Mouse (Mus musculus) stomach, postnatal 0 days (tissue): ENCODE data around the gene Batf3. TPM values are rescaled to one million over a fixed set of nuclear protein-coding genes. Genes with fewer than 3 reads are reported as not detected.

Source experiments
- ATAC-seq: fragments of 200-750 bp; cut with Nextera tagmentation; 2 replicates; pipeline ENCODE4 v1.8.0; 2017; ENCODE audit not compliant: low FRiP score, low TSS enrichment
- DNase-seq: peaks from one replicate; pipeline ENCODE4 v3.0.0-alpha.2; 2016; ENCODE audit warnings: low spot score
- H3K27ac ChIP-seq: fragments of 300-500 bp; sonication (generic); replicated peaks from 2 replicates; pipeline ENCODE4 v1.5.1; 2014; ENCODE audit warnings: mild to moderate bottlenecking, control low read depth
- H3K27me3 ChIP-seq: fragments of 300-500 bp; sonication (generic); 2 replicates; pipeline ENCODE4 v1.6.1; 2014; ENCODE audit warnings: low read length; ENCODE audit not compliant: control insufficient read depth, insufficient read depth
- H3K36me3 ChIP-seq: fragments of 300-500 bp; sonication (generic); 2 replicates; pipeline ENCODE4 v1.6.1; 2014; ENCODE audit warnings: low read length, mixed read lengths; ENCODE audit not compliant: control insufficient read depth, insufficient read depth
- H3K4me1 ChIP-seq: fragments of 300-500 bp; sonication (generic); replicated peaks from 2 replicates; pipeline ENCODE4 v1.6.1; 2014; ENCODE audit warnings: antibody characterized with exemption; ENCODE audit not compliant: control insufficient read depth, insufficient read depth
- H3K4me2 ChIP-seq: fragments of 300-500 bp; sonication (generic); replicated peaks from 2 replicates; pipeline ENCODE4 v1.6.1; 2014; ENCODE audit warnings: low read depth, mild to moderate bottlenecking, control low read depth, moderate library complexity
- H3K4me3 ChIP-seq: fragments of 300-500 bp; sonication (generic); 2 replicates; pipeline ENCODE4 v1.5.1; 2014; ENCODE audit warnings: low read depth, low read length, control low read depth
- H3K9ac ChIP-seq: fragments of 300-500 bp; sonication (generic); 2 replicates; pipeline ENCODE4 v1.6.1; 2014; ENCODE audit warnings: mild to moderate bottlenecking, low read length, control low read depth, mixed read lengths
- H3K9me3 ChIP-seq: fragments of 300-500 bp; sonication (generic); 2 replicates; pipeline ENCODE4 v1.6.1; 2016; ENCODE audit warnings: low read length; ENCODE audit not compliant: control insufficient read depth
- CTCF ChIP-seq: IDR thresholded peaks from 2 replicates; pipeline ENCODE4 v1.5.1; 2016; ENCODE audit warnings: antibody characterized with exemption, low read depth, mild to moderate bottlenecking, moderate library complexity
- EP300 ChIP-seq: optimal IDR thresholded peaks from 2 replicates; pipeline ENCODE3; 2016; ENCODE audit warnings: antibody characterized with exemption
- WGBS: fragments of 180-500 bp; shearing (Covaris S2); extraction: QIAGEN DNeasy Blood & Tissue Kit; methylation state at CpG from one replicate; pipeline ENCODE4 v1.1.7; 2014; 5-methylcytosine and 5-hydroxymethylcytosine counted together
- polyA plus RNA-seq: library from polyadenylated mRNA; unstranded; fragments of >200 nt; fragmentation: Nextera tagmentation; extraction: Ambion mirVana; gene quantifications from 2 replicates; pipeline ENCODE4 v1.2.1, GENCODE M21; 2015

Batf3 gene
- polyA plus RNA-seq, 1 experiment from 2014 or later = 5.7 TPM

- 89% methylated on average over 4 of the region's 4 CpGs for WGBS
- no peak overlapping the region for H3K27ac ChIP-seq
Measured at GRCm38 (mm10) chr1:191070259-191070658, 27.4 kb upstream of the Batf3 start.

GRCm38 (mm10) chr1:191071613-191072012 lies 26.0 kb upstream of the Batf3 start:
- H3K4me1 ChIP-seq = no peaks in the 10 kb centered on the region
- no peak for ATAC-seq
- no peak overlapping the region for H3K9ac ChIP-seq
- TF ChIP-seq CTCF = no peak
- no peaks in the 10 kb centered on the region for H3K9me3 ChIP-seq
- DNase-seq = no peak
- no peaks in the 10 kb centered on the region for H3K27me3 ChIP-seq
- no peak overlapping the region for H3K4me3 ChIP-seq
- H3K4me2 ChIP-seq = no peak overlapping the region
- 83% methylated on average over 6 of the region's 6 CpGs for WGBS
- H3K27ac ChIP-seq = no peak overlapping the region
- H3K36me3 ChIP-seq = peaks cover 5% of the 10 kb centered on the region

More at GRCm38 (mm10) chr1:191070259-191070658, 27.4 kb upstream of the Batf3 start:
- Histone ChIP-seq H3K4me2 (no peak overlapping the region), H3K9ac (no peak overlapping the region), H3K36me3 (peaks cover 5% of the 10 kb centered on the region), H3K4me3 (no peak overlapping the region), H3K9me3 (no peaks in the 10 kb centered on the region), H3K27me3 (no peaks in the 10 kb centered on the region), H3K4me1 (no peaks in the 10 kb centered on the region)
- no peak for DNase-seq
- no peak for TF ChIP-seq CTCF
- TF ChIP-seq EP300 = no peak
- ATAC-seq = no peak

- TF ChIP-seq EP300 (no peak), CTCF (no peak)
- WGBS = 83% methylated on average over 16 of the region's 16 CpGs
- Histone ChIP-seq H3K4me1 (no peaks in the 10 kb centered on the region), H3K4me3 (no peak overlapping the region), H3K27ac (peak overlapping the region; percentile 30; the same call in 1 of the 2 replicates), H3K36me3 (peaks cover 6% of the 10 kb centered on the region), H3K27me3 (no peaks in the 10 kb centered on the region), H3K4me2 (no peak overlapping the region), H3K9ac (no peak overlapping the region), H3K9me3 (no peaks in the 10 kb centered on the region)
- DNase-seq (no peak), ATAC-seq (peak; percentile 8; the same call in 1 of the 2 replicates)
Measured at GRCm38 (mm10) chr1:191072329-191072913, 25.2 kb upstream of the Batf3 start.

- DNase-seq (no peak), ATAC-seq (peak; percentile 33; the same call in 1 of the 2 replicates)
- TF ChIP-seq CTCF (no peak), EP300 (no peak)
- Histone ChIP-seq H3K9me3 (no peaks in the 10 kb centered on the region), H3K27ac (peak overlapping the region; percentile 30; the same call in 1 of the 2 replicates), H3K27me3 (no peaks in the 10 kb centered on the region), H3K9ac (no peak overlapping the region), H3K4me3 (no peak overlapping the region), H3K4me1 (no peaks in the 10 kb centered on the region), H3K4me2 (no peak overlapping the region), H3K36me3 (peaks cover 8% of the 10 kb centered on the region)
- 55% methylated on average over 6 of the region's 6 CpGs for WGBS
Measured at GRCm38 (mm10) chr1:191073001-191073400, 24.6 kb upstream of the Batf3 start.

- no peaks in the 10 kb centered on the region for H3K27me3 ChIP-seq
- no peaks in the 10 kb centered on the region for H3K9me3 ChIP-seq
- no peak for TF ChIP-seq CTCF
- no peak for TF ChIP-seq EP300
- peaks cover 8% of the 10 kb centered on the region for H3K36me3 ChIP-seq
- no peak overlapping the region for H3K9ac ChIP-seq
- H3K4me1 ChIP-seq = no peaks in the 10 kb centered on the region
- H3K4me3 ChIP-seq = no peak overlapping the region
- WGBS = 64% methylated on average over 4 of the region's 4 CpGs
- no peak overlapping the region for H3K4me2 ChIP-seq
- ATAC-seq (no peak), DNase-seq (no peak)
- no peak overlapping the region for H3K27ac ChIP-seq
Measured at GRCm38 (mm10) chr1:191073486-191073885, 24.2 kb upstream of the Batf3 start.

- peaks cover 6% of the 10 kb centered on the region for H3K36me3 ChIP-seq
Measured at GRCm38 (mm10) chr1:191075199-191075883, 22.3 kb upstream of the Batf3 start.

More at GRCm38 (mm10) chr1:191075199-191075883, 22.3 kb upstream of the Batf3 start:
- Histone ChIP-seq H3K27me3 (no peaks in the 10 kb centered on the region), H3K9ac (no peak overlapping the region), H3K9me3 (no peaks in the 10 kb centered on the region), H3K4me3 (no peak overlapping the region), H3K4me2 (no peak overlapping the region), H3K27ac (0 out of 2 replicates have a peak overlapping the region, but pooled peaks have one; percentile 5), H3K4me1 (no peaks in the 10 kb centered on the region)
- DNase-seq (peak; percentile 57), ATAC-seq (peak; percentile 72)
- peak; percentile 62 for TF ChIP-seq EP300
- TF ChIP-seq CTCF = peak; percentile 92
- 41% methylated on average over 10 of the region's 10 CpGs for WGBS
